Mouse (Mus musculus) brain, embryonic 14.5 days (tissue): ENCODE results near the gene Duoxa1.

Experiments used
- CTCF ChIP-seq: fragments of 200-500 bp; IDR thresholded peaks from 2 replicates; pipeline ENCODE4 v1.5.1; 2012; ENCODE audit warnings: inconsistent platforms, mild to moderate bottlenecking, moderate library complexity, borderline replicate concordance; ENCODE audit not compliant: insufficient read depth, insufficient read length; ENCODE audit errors: extremely low read depth
- POLR2A ChIP-seq: fragments of 200-500 bp; IDR thresholded peaks from 2 replicates; pipeline ENCODE4 v1.6.1; 2012; ENCODE audit warnings: mild to moderate bottlenecking, inconsistent platforms, borderline replicate concordance; ENCODE audit not compliant: poor library complexity, insufficient read depth, insufficient read length, severe bottlenecking; ENCODE audit errors: extremely low read depth

DNA sequence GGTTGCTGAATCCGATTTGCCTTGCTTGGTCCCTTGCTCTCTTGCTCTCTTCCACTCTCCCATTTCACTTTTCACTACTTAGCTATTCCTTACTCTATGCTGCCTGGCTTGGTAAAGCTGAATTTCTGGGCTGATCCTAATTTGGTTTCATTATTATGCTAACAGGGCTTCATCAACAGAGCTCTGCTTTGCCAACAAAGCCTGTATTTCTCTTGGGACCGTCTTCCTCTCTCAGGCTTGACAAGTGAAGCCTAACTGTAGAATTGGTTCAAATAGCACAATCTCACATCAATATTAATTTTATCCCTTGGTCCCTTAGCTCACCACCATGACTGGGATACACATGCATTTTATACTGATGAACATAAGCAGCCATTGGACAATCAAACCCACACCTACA lies 2.0 kb downstream of the Duoxa1 start:
- TF ChIP-seq CTCF (no peak), POLR2A (no peak)
